Mouse (Mus musculus) liver, postnatal 0 days (tissue): Measurements from ENCODE around the gene Borcs7. TPM values are rescaled to one million over a fixed set of nuclear protein-coding genes. Genes with fewer than 3 reads are reported as not detected.

Experiments
- ATAC-seq: fragments of 200-750 bp; cut with Nextera tagmentation; 2 replicates; pipeline ENCODE4 v1.8.0; 2017; ENCODE audit warnings: mild to moderate bottlenecking, moderate library complexity
- DNase-seq: peaks from one replicate; pipeline ENCODE4 v3.0.0-alpha.2; 2016
- H3K27ac ChIP-seq: fragments of 300-500 bp; sonication (generic); 2 replicates; pipeline ENCODE4 v1.5.1; 2014; ENCODE audit warnings: antibody characterized with exemption, moderate library complexity, mild to moderate bottlenecking, low read depth
- H3K27me3 ChIP-seq: fragments of 300-500 bp; sonication (generic); 2 replicates; pipeline ENCODE4 v1.6.1; 2014; ENCODE audit warnings: low read length, control low read depth, mixed read lengths; ENCODE audit not compliant: insufficient read depth
- H3K36me3 ChIP-seq: fragments of 300-500 bp; sonication (generic); replicated peaks from 2 replicates; pipeline ENCODE4 v1.6.1; 2014; ENCODE audit warnings: mild to moderate bottlenecking, control low read depth, low read length, moderate library complexity, mixed read lengths; ENCODE audit not compliant: insufficient read depth
- H3K4me1 ChIP-seq: fragments of 300-500 bp; sonication (generic); 2 replicates; pipeline ENCODE4 v1.6.1; 2014; ENCODE audit warnings: antibody characterized with exemption, mild to moderate bottlenecking, control low read depth; ENCODE audit not compliant: insufficient read depth
- H3K4me2 ChIP-seq: fragments of 300-500 bp; sonication (generic); 2 replicates; pipeline ENCODE4 v1.6.1; 2014; ENCODE audit warnings: low read depth, mild to moderate bottlenecking, low read length, moderate library complexity, mixed read lengths
- H3K4me3 ChIP-seq: fragments of 300-500 bp; sonication (generic); 2 replicates; pipeline ENCODE4 v1.5.1; 2014; ENCODE audit warnings: low read depth, low read length
- H3K9ac ChIP-seq: fragments of 300-500 bp; sonication (generic); replicated peaks from 2 replicates; pipeline ENCODE4 v1.6.1; 2014; ENCODE audit warnings: mild to moderate bottlenecking, moderate library complexity
- H3K9me3 ChIP-seq: fragments of 300-500 bp; sonication (generic); 2 replicates; pipeline ENCODE4 v1.6.1; 2016; ENCODE audit warnings: mild to moderate bottlenecking, control low read depth, low read length, mixed read lengths
- CTCF ChIP-seq: sonication (generic); IDR thresholded peaks from 2 replicates; pipeline ENCODE4 v1.5.1; 2016; ENCODE audit warnings: antibody characterized with exemption, low read depth
- EP300 ChIP-seq: IDR thresholded peaks from 2 replicates; pipeline ENCODE4 v1.6.1; 2016; ENCODE audit warnings: antibody characterized with exemption, low read depth, mild to moderate bottlenecking
- WGBS: fragments of 180-500 bp; shearing (Covaris S2); extraction: QIAGEN DNeasy Blood & Tissue Kit; methylation state at CpG from one replicate; pipeline ENCODE4 v1.1.7; 2014; ENCODE audit not compliant: insufficient replicate concordance; 5-methylcytosine and 5-hydroxymethylcytosine counted together
- polyA plus RNA-seq: library from polyadenylated mRNA; unstranded; fragments of >200 nt; fragmentation: Nextera tagmentation; extraction: Ambion mirVana; gene quantifications from 2 replicates; pipeline ENCODE4 v1.2.1, GENCODE M21; 2015

The Borcs7 gene
- polyA plus RNA-seq: 6.6 and 7.1 TPM in 2 replicates

DNA sequence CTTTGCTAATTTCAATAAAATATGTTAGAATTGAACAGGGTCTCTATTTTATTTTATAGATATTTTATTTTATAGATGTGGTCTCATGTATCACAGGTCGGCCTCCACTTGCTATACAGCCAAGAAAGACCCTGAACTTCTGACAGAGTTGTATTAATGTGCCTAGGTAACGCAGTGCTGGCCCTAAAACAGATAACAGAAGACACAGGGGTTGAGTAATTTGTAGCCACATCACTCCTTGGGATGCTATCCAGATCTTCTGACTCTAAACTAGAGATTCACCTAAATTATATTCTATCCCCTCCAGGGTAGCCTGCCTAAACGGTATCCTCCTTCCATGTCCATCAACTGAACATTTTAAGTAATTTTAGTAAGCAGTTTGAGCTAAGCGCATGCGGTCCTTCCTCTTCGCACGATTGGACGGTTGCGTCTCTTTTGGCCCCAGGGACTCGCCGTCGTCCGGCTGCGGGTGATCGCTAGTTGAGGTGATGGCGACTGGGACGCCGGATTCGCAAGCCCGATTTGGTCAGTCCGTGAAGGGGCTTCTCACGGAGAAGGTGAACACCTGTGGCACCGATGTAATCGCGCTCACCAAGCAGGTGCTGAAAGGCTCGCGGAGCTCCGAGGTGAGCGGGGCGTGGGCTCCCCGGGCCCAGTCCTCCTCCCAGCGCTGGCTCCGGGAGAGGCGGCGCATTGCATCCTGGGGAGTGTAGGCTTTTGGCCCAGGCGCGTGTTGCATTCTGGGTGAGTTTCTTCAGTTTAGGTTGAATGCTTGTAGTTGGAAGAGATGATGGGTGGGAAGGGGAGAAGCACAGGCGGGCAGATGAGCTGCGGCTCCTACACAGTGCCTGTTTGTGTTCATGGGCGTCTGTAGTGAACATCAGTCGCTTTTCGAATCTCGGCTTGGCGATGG lies at the start of gene Borcs7:
Borcs7 (plus strand) TSS at position 447 of the 913 bp plus-strand sequence.
- TF ChIP-seq EP300 (no peak), CTCF (no peak)

DNA sequence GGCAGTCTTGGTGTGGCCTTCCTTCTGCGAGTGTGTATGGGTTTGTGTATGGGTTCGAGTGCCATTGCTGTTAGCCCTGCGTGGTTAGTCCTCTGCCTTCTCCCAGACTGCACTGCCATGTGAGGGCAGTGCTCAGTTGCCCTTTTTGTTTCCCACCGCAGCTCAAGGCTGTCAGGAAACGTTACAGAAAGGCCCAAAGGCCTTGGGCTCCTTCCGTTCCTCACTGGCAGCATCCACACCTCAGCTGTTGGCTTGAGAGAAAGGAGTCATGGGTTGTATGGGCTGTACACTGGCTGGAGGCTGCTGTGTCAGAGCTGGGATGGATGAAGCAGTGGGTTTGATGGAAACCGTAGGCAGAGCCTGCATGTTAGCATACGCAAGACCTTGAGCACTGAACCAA lies 48.9 kb upstream of the Borcs7 start:
- Histone ChIP-seq H3K27ac (peak overlapping the region; percentile 34; the same call in 1 of the 2 replicates), H3K4me1 (peaks cover 75% of the 10 kb centered on the region), H3K4me3 (no peak overlapping the region), H3K4me2 (no peak overlapping the region), H3K9me3 (no peaks in the 10 kb centered on the region), H3K9ac (no peak overlapping the region), H3K27me3 (no peaks in the 10 kb centered on the region), H3K36me3 (peaks cover 46% of the 10 kb centered on the region)
- ATAC-seq (no peak), DNase-seq (no peak)
- WGBS: 67% methylated on average over 8 of the region's 8 CpGs
- TF ChIP-seq CTCF (no peak), EP300 (no peak)

More for the DNA sequence above, at the start of gene Borcs7:
- Histone ChIP-seq H3K4me2 (peak within 1 kb of the TSS; percentile 75), H3K36me3 (no peaks in the 10 kb centered on the region), H3K4me1 (peaks cover 8% of the 10 kb centered on the region), H3K9ac (peak within 1 kb of the TSS; percentile 71), H3K27ac (0 out of 2 replicates have a peak within 1 kb of the TSS, but pooled peaks have one; percentile 37), H3K4me3 (peak within 1 kb of the TSS; percentile 74), H3K27me3 (no peaks in the 10 kb centered on the region), H3K9me3 (no peaks in the 10 kb centered on the region)
- WGBS: 2% methylated on average over 44 of the region's 44 CpGs
- peak; percentile 98 for ATAC-seq
- DNase-seq: peak; percentile 87

DNA sequence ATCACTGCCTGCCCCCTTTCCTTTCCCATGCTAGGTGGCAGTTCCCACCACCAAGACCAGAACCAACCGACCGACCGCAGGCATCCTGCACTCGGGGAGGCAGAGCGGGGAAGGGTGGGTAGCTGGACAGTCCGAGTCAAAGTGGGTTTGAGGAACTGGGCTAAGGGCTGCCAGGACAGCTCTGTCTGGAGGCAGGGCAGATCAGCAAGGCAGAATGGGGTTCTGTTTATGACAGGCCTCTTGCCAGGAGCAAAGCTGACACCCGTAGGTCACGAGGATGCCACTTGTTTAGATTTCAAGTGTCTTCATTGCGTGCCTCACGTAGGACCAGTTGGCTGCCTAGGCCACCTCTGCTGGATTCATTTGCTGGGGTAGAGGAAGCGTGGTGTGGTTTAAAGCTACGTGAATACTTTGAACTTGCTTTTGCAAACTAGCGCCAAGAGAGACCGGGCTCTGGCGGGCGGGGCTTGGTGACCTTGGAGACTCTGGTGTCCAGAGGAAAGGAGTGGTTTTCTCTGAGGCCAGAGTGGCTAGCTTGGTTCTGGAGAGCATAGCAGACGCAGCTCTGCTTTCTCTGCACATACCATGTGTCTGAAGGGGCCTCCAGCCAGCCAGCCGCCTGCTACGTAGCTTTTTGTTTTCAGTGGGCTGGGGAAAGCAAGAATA lies 48.2 kb upstream of the Borcs7 start:
- H3K4me1 ChIP-seq: peaks cover 75% of the 10 kb centered on the region
- ATAC-seq (no peak), DNase-seq (peak; percentile 54)
- H3K9ac ChIP-seq: no peak overlapping the region
- H3K27ac ChIP-seq: peak overlapping the region; percentile 34
- TF ChIP-seq CTCF (no peak), EP300 (no peak)
- WGBS: 52% methylated on average over 19 of the region's 19 CpGs
- H3K9me3 ChIP-seq: no peaks in the 10 kb centered on the region
- H3K4me2 ChIP-seq: no peak overlapping the region; the same call in 1 of the 2 replicates
- H3K4me3 ChIP-seq: no peak overlapping the region
- peaks cover 46% of the 10 kb centered on the region for H3K36me3 ChIP-seq
- H3K27me3 ChIP-seq: no peaks in the 10 kb centered on the region

DNA sequence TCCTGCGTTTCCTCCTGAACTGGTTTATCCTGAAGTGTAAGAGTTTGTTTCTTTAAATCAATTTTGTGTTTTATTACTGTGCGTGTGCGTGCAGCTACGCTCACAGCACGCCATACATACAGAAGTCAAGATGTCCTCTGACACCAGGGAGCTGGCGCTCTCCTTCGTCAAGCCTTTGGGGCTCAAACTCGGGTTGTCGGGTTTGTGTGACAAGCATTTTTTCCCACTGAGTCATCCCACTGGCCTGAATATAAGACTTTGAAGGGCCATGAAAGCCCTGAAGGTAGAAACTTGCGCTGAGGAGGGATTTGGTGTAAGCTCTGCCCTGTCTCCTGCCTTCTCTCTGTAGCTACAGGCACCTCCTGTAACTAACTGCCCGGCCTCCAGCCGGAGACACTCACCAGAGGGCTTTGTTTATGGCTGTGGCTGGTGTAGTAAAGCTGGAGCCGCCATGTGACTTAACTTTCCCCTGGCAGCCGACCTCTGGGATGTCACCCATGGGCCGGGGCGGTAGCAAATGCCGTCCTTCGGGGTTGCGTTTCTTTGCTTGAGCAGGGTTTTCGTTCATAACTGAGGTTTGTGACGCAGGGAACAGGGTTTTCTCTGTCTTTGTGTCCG lies 47.5 kb upstream of the Borcs7 start:
- no peaks in the 10 kb centered on the region for H3K9me3 ChIP-seq
- peaks cover 73% of the 10 kb centered on the region for H3K4me1 ChIP-seq
- no peaks in the 10 kb centered on the region for H3K27me3 ChIP-seq
- TF ChIP-seq EP300 (no peak), CTCF (no peak)
- H3K4me2 ChIP-seq: no peak overlapping the region
- DNase-seq: no peak
- ATAC-seq: no peak
- H3K36me3 ChIP-seq: peaks cover 45% of the 10 kb centered on the region
- 84% methylated on average over 22 of the region's 22 CpGs for WGBS
- peak overlapping the region; percentile 34 for H3K27ac ChIP-seq
- H3K4me3 ChIP-seq: no peak overlapping the region
- no peak overlapping the region for H3K9ac ChIP-seq

DNA sequence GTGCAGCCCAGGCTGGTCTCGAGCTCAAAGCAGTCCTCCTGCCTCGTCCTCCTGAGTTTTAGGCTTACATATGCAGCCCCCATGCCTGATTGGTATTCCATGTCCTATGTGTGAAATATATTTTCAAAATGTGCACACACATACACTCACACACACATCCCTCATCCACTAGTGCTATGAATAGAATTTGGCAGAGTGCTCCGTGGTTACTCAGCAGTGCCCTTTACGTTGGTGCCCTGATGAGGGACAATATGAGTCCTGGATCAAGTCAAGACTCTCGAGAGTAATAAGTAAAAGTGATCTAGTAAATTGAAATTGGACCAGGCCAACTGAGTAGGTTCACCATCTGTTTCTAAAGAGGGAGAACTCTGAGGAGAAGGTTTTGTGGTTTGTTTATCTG lies 46.5 kb upstream of the Borcs7 start:
- Histone ChIP-seq H3K27ac (no peak overlapping the region), H3K9me3 (no peaks in the 10 kb centered on the region), H3K4me1 (peaks cover 75% of the 10 kb centered on the region), H3K36me3 (peaks cover 45% of the 10 kb centered on the region), H3K4me3 (no peak overlapping the region), H3K4me2 (no peak overlapping the region), H3K9ac (no peak overlapping the region), H3K27me3 (no peaks in the 10 kb centered on the region)
- 68% methylated on average over 5 of the region's 5 CpGs for WGBS
- no peak for TF ChIP-seq EP300
- no peak for TF ChIP-seq CTCF
- ATAC-seq: no peak
- DNase-seq: no peak

DNA sequence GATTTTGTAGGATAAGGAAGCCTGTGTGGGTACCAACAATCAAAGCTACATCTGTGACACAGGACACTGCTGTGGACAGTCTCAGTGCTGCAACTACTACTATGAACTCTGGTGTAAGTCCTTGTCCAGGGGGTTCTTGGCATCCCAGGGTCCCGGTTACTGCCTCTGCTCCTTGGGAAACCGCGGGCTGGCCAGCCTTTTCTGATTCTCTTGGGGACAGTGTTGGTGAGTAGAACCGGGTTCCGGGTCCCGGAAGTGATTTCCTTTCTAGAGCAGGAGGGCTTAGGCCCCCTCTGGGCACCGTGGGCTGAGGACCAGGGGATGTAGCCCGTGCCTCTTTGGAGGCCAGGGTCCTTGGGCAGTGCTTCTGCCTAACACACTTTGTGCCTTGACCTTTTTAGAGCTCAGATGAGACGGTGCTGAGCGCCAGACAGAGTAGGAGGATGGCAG lies 45.3 kb upstream of the Borcs7 start:
- Histone ChIP-seq H3K27me3 (no peaks in the 10 kb centered on the region), H3K27ac (peak overlapping the region; percentile 81), H3K9me3 (no peaks in the 10 kb centered on the region), H3K36me3 (peaks cover 47% of the 10 kb centered on the region), H3K4me1 (peaks cover 74% of the 10 kb centered on the region), H3K4me2 (0 out of 2 replicates have a peak overlapping the region, but pooled peaks have one; percentile 22), H3K9ac (peak overlapping the region; percentile 3), H3K4me3 (no peak overlapping the region)
- 73% methylated on average over 10 of the region's 10 CpGs for WGBS
- TF ChIP-seq EP300: no peak
- no peak for ATAC-seq
- no peak for DNase-seq
